Mouse (Mus musculus): Measurements from ENCODE around the gene Tcl1b4. TPM values are rescaled to one million over a fixed set of nuclear protein-coding genes. Genes with fewer than 3 reads are reported as not detected.
"Not testable (repeated sequence)": the region's sequence is repeated elsewhere in the genome, so short reads cannot be mapped to it uniquely, and the experiment has no call there.

The Tcl1b4 gene
- polyA plus RNA-seq (2012; rRNA removed): not detected in 2 replicates

DNA sequence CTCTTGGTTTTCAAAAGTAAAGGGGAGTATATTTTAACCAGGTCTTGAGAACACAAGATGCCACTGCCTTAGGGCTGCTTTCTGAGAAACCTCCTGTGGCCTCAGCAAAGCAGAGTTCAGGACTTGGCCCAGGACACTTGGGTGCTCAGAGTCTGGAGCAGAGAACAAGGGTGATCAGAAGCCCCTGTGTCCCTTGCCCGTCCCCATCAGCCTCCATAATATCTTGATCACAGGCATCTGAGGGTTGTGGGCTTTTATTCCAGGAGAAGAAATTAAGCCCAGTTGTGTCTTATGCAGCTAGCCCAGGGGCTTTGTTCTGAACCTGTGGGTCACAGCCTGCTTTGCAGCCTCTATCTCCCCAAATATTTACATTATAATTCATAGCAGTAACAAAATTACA is at the start of gene Tcl1b4:
Gene Tcl1b4 (plus strand): TSS at position 301 of the 400 bp plus-strand sequence.
- H3K4me3 ChIP-seq (ENCODE audit: extremely low read depth, insufficient read depth, insufficient read length); H3K27ac ChIP-seq (ENCODE audit: insufficient read depth, low read length); H3K27me3 ChIP-seq (ENCODE audit: control insufficient read depth, insufficient read depth, low read length); H3K36me3 ChIP-seq (ENCODE audit: control insufficient read depth, insufficient read depth, low read length); DNase-seq (ENCODE audit: low read depth in 1 of 2, low spot score in 2 of 2); H3K4me1 ChIP-seq (ENCODE audit: control insufficient read depth, insufficient read depth, insufficient read length): not testable (repeated sequence)
- WGBS: 90% methylated on average over 1 of the region's 1 CpGs

DNA sequence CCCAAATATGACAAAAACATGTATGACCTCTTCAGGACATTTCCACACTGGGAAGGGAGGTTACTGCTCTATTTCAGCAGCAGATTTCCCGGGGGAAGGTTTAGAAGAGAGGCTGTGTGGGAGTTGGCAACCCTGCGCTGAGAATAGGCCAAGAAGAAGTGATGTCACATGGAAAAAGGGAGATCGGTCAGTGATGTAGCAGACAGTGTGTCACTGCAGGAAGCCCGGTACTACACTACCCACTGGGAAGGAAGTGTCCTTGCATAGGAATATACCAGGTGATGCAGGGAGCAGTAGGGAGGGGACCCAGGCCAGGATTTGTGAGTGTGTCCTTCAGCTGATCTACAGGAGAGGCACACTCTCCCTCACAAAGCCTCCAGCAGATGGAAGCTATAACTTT is 46.5 kb upstream of the Tcl1b4 start:
- not testable (repeated sequence) for DNase-seq (ENCODE audit: low read depth in 1 of 2, low spot score in 2 of 2); H3K27me3 ChIP-seq (ENCODE audit: control insufficient read depth, insufficient read depth, low read length); H3K4me1 ChIP-seq (ENCODE audit: control insufficient read depth, insufficient read depth, insufficient read length); H3K36me3 ChIP-seq (ENCODE audit: control insufficient read depth, insufficient read depth, low read length); H3K27ac ChIP-seq (ENCODE audit: insufficient read depth, low read length); H3K4me3 ChIP-seq (ENCODE audit: extremely low read depth, insufficient read depth, insufficient read length)
- WGBS: 59% methylated on average over 4 of the region's 4 CpGs

DNA sequence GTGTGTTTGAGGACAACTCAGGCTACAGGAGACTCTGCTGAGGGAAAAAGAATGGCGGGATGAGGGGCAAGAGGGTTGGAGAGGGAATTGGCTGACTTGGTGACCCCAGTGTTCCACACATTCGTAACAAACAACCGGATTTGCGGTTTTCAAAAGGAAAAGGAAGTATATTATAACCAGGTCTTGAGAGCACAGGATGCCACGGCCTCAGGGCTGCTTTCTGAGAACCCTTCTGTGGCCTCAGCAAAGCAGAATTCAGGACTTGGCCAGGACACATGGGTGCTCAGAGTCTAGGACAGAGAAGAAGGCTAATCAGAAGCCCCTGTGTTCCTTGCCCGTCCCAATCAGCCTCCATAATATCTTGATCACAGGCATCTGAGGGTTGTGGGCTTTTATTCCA is 42.9 kb upstream of the Tcl1b4 start:
- H3K4me3 ChIP-seq (ENCODE audit: extremely low read depth, insufficient read depth, insufficient read length): no peak overlapping the region
- no peaks in the 10 kb centered on the region for H3K36me3 ChIP-seq (ENCODE audit: control insufficient read depth, insufficient read depth, low read length)
- no peak overlapping the region for H3K27ac ChIP-seq (ENCODE audit: insufficient read depth, low read length)
- no peak for TF ChIP-seq CTCF (IDR thresholded peaks at IDR 0.05; ENCODE audit: extremely low read depth, insufficient read depth, insufficient read length, insufficient replicate concordance)
- no peak for TF ChIP-seq POLR2A (IDR thresholded peaks at IDR 0.05; ENCODE audit: low read depth, low read length)
- 17% methylated on average over 6 of the region's 6 CpGs for WGBS
- no peaks in the 10 kb centered on the region for H3K27me3 ChIP-seq (ENCODE audit: control insufficient read depth, insufficient read depth, low read length)
- H3K4me1 ChIP-seq (ENCODE audit: control insufficient read depth, insufficient read depth, insufficient read length): no peaks in the 10 kb centered on the region
- no peak for DNase-seq (ENCODE audit: low read depth in 1 of 2, low spot score in 2 of 2)

GRCm38 (mm10) chr12:105159390-105159789 is 42.4 kb upstream of the Tcl1b4 start, which contains the start of gene Tcl1b1:
Gene Tcl1b1 (plus strand): TSS chr12:105159690.
- no peak within 1 kb of the TSS for H3K4me3 ChIP-seq (ENCODE audit: extremely low read depth, insufficient read depth, insufficient read length)
- H3K27me3 ChIP-seq (ENCODE audit: control insufficient read depth, insufficient read depth, low read length): no peaks in the 10 kb centered on the region
- H3K36me3 ChIP-seq (ENCODE audit: control insufficient read depth, insufficient read depth, low read length): no peaks in the 10 kb centered on the region
- H3K27ac ChIP-seq (ENCODE audit: insufficient read depth, low read length): no peak within 1 kb of the TSS
- DNase-seq (ENCODE audit: low read depth in 1 of 2, low spot score in 2 of 2): no peak
- no peaks in the 10 kb centered on the region for H3K4me1 ChIP-seq (ENCODE audit: control insufficient read depth, insufficient read depth, insufficient read length)
- WGBS: 55% methylated on average over 4 of the region's 4 CpGs
- TF ChIP-seq CTCF (IDR thresholded peaks at IDR 0.05; ENCODE audit: extremely low read depth, insufficient read depth, insufficient read length, insufficient replicate concordance) (no peak), POLR2A (IDR thresholded peaks at IDR 0.05; ENCODE audit: low read depth, low read length) (no peak)

GRCm38 (mm10) chr12:105166734-105167133 is 35.0 kb upstream of the Tcl1b4 start:
- H3K4me3 ChIP-seq (ENCODE audit: extremely low read depth, insufficient read depth, insufficient read length): no peak overlapping the region
- H3K36me3 ChIP-seq (ENCODE audit: control insufficient read depth, insufficient read depth, low read length): no peaks in the 10 kb centered on the region
- TF ChIP-seq CTCF (IDR thresholded peaks at IDR 0.05; ENCODE audit: extremely low read depth, insufficient read depth, insufficient read length, insufficient replicate concordance) (no peak), POLR2A (IDR thresholded peaks at IDR 0.05; ENCODE audit: low read depth, low read length) (no peak)
- WGBS: 28% methylated on average over 3 of the region's 3 CpGs
- H3K4me1 ChIP-seq (ENCODE audit: control insufficient read depth, insufficient read depth, insufficient read length): no peaks in the 10 kb centered on the region
- H3K27ac ChIP-seq (ENCODE audit: insufficient read depth, low read length): no peak overlapping the region
- no peaks in the 10 kb centered on the region for H3K27me3 ChIP-seq (ENCODE audit: control insufficient read depth, insufficient read depth, low read length)
- no peak for DNase-seq (ENCODE audit: low read depth in 1 of 2, low spot score in 2 of 2)

DNA sequence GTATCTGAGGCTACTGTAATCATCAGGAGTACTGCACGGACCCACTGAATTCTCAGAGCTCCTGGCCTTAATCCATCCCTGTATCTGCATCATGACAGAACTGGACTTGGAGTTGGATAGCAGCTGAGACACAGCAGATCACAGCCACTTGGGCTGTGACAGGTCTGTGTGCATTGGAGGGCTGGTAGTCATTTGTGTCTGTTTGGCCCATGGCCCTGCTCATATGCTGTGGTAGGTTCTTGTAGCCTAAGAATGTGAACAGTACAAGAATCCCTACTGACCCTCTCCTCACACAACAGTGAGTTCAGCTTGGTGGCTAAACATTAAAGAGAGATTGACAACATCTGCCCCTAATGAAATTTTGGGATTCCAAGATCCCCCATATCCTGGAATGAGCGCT is 28.4 kb upstream of the Tcl1b4 start:
- H3K27me3 ChIP-seq (ENCODE audit: control insufficient read depth, insufficient read depth, low read length): no peaks in the 10 kb centered on the region
- H3K36me3 ChIP-seq (ENCODE audit: control insufficient read depth, insufficient read depth, low read length): no peaks in the 10 kb centered on the region
- TF ChIP-seq CTCF (IDR thresholded peaks at IDR 0.05; ENCODE audit: extremely low read depth, insufficient read depth, insufficient read length, insufficient replicate concordance) (no peak), POLR2A (IDR thresholded peaks at IDR 0.05; ENCODE audit: low read depth, low read length) (no peak)
- no peak overlapping the region for H3K4me3 ChIP-seq (ENCODE audit: extremely low read depth, insufficient read depth, insufficient read length)
- DNase-seq (ENCODE audit: low read depth in 1 of 2, low spot score in 2 of 2): no peak
- no peaks in the 10 kb centered on the region for H3K4me1 ChIP-seq (ENCODE audit: control insufficient read depth, insufficient read depth, insufficient read length)
- WGBS: 95% methylated on average over 2 of the region's 2 CpGs
- no peak overlapping the region for H3K27ac ChIP-seq (ENCODE audit: insufficient read depth, low read length)

DNA sequence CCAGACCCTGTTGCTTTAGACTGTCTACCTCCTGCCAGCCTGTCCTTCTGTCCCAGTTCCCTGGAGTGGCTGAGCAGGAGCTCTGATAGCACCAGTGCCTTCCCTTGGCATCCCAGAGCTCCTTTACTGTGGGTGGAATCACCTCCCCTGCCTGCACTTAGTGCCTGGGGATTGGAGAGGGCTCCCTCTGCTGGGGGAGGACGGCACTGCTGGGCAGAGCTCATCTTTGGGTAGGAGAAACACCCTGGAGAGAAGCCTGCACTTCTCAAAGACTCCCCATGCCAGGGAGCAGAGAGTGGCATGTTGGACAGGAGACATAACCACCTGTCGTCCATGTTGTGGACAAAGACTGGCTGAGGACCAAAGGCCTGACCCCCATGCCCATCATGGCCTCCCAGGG is 27.4 kb upstream of the Tcl1b4 start:
- H3K27me3 ChIP-seq (ENCODE audit: control insufficient read depth, insufficient read depth, low read length); H3K4me3 ChIP-seq (ENCODE audit: extremely low read depth, insufficient read depth, insufficient read length); H3K36me3 ChIP-seq (ENCODE audit: control insufficient read depth, insufficient read depth, low read length); H3K27ac ChIP-seq (ENCODE audit: insufficient read depth, low read length); H3K4me1 ChIP-seq (ENCODE audit: control insufficient read depth, insufficient read depth, insufficient read length): not testable (repeated sequence)
- DNase-seq (ENCODE audit: low read depth in 1 of 2, low spot score in 2 of 2): peak in 1 of 2 experiments; percentile 34
- 21% methylated on average over 2 of the region's 2 CpGs for WGBS

DNA sequence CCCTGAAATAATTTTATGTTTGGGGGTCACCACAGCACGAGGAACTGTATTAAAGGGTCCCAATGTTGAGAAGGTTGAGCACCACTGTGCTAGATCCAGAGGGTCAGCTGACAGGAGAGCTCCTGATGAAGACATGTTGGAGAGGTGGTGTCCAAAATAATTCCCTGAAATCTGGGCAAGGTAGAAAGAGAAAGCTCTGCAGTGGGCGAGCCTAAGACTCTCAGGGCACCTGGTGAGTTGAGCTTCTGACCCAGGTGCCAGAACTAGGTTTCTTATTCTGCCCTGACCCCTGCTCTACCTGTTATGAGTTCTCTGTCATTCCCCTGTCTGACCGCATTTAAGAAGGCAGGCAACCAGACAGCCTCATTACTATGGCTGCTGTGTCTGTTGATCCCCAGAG is 25.7 kb upstream of the Tcl1b4 start, which contains the start of gene Tcl1b5:
Gene Tcl1b5 (plus strand): TSS at position 301 of the 400 bp plus-strand sequence.
- WGBS: 74% methylated on average over 3 of the region's 3 CpGs
- not testable (repeated sequence) for H3K4me1 ChIP-seq (ENCODE audit: control insufficient read depth, insufficient read depth, insufficient read length); H3K4me3 ChIP-seq (ENCODE audit: extremely low read depth, insufficient read depth, insufficient read length); H3K27me3 ChIP-seq (ENCODE audit: control insufficient read depth, insufficient read depth, low read length); H3K27ac ChIP-seq (ENCODE audit: insufficient read depth, low read length); DNase-seq (ENCODE audit: low read depth in 1 of 2, low spot score in 2 of 2); H3K36me3 ChIP-seq (ENCODE audit: control insufficient read depth, insufficient read depth, low read length)

GRCm38 (mm10) chr12:105181040-105181644 is 20.6 kb upstream of the Tcl1b4 start:
- not testable (repeated sequence) for H3K27me3 ChIP-seq (ENCODE audit: control insufficient read depth, insufficient read depth, low read length); H3K4me1 ChIP-seq (ENCODE audit: control insufficient read depth, insufficient read depth, insufficient read length); H3K36me3 ChIP-seq (ENCODE audit: control insufficient read depth, insufficient read depth, low read length); DNase-seq (ENCODE audit: low read depth in 1 of 2, low spot score in 2 of 2); H3K27ac ChIP-seq (ENCODE audit: insufficient read depth, low read length); H3K4me3 ChIP-seq (ENCODE audit: extremely low read depth, insufficient read depth, insufficient read length)
- 8% methylated on average over 4 of the region's 4 CpGs for WGBS

GRCm38 (mm10) chr12:105188980-105189379 is 12.8 kb upstream of the Tcl1b4 start:
- not testable (repeated sequence) for H3K4me3 ChIP-seq (ENCODE audit: extremely low read depth, insufficient read depth, insufficient read length); H3K4me1 ChIP-seq (ENCODE audit: control insufficient read depth, insufficient read depth, insufficient read length); H3K36me3 ChIP-seq (ENCODE audit: control insufficient read depth, insufficient read depth, low read length); H3K27me3 ChIP-seq (ENCODE audit: control insufficient read depth, insufficient read depth, low read length); H3K27ac ChIP-seq (ENCODE audit: insufficient read depth, low read length); DNase-seq (ENCODE audit: low read depth in 1 of 2, low spot score in 2 of 2)
- WGBS: 34% methylated on average over 2 of the region's 2 CpGs
